Mouse (Mus musculus) small intestine, adult 2 months (tissue): ENCODE results near the gene Sdk2. TPM values are rescaled to one million over a fixed set of nuclear protein-coding genes. Genes with fewer than 3 reads are reported as not detected.

ENCODE experiments used
- H3K27ac ChIP-seq: fragments of 200-500 bp; 2 replicates; pipeline ENCODE4 v1.5.1; 2012; ENCODE audit warnings: low read depth, low read length, control low read depth, inconsistent platforms; ENCODE audit not compliant: insufficient read depth
- H3K27me3 ChIP-seq: fragments of 200-500 bp; 2 replicates; pipeline ENCODE4 v1.6.1; 2012; ENCODE audit warnings: mild to moderate bottlenecking, moderate library complexity, low read length, inconsistent platforms; ENCODE audit not compliant: control insufficient read depth, insufficient read depth
- H3K36me3 ChIP-seq: fragments of 200-500 bp; 2 replicates; pipeline ENCODE4 v1.6.1; 2012; ENCODE audit warnings: mild to moderate bottlenecking, low read length, control low read depth, inconsistent platforms; ENCODE audit not compliant: control insufficient read depth, insufficient read depth
- H3K4me1 ChIP-seq: fragments of 200-500 bp; 2 replicates; pipeline ENCODE4 v1.6.1; 2012; ENCODE audit warnings: low read length, inconsistent platforms, mixed read lengths; ENCODE audit not compliant: control insufficient read depth, insufficient read depth, insufficient read length
- H3K4me3 ChIP-seq: fragments of 200-500 bp; 2 replicates; pipeline ENCODE4 v1.5.1; 2012; ENCODE audit warnings: low read depth, mild to moderate bottlenecking, control low read depth, inconsistent platforms, low read length, moderate library complexity
- CTCF ChIP-seq: fragments of 200-500 bp; IDR thresholded peaks from 2 replicates; pipeline ENCODE4 v1.5.1; 2012; ENCODE audit warnings: low read depth, mild to moderate bottlenecking, control low read depth, inconsistent platforms, low read length, moderate library complexity, mixed read lengths; ENCODE audit not compliant: insufficient replicate concordance, insufficient read length; ENCODE audit errors: extremely low read depth
- POLR2A ChIP-seq: fragments of 200-500 bp; IDR thresholded peaks from 2 replicates; pipeline ENCODE4 v1.6.1; 2012; ENCODE audit warnings: low read depth, mild to moderate bottlenecking, control low read depth, inconsistent platforms, low read length, moderate library complexity
- WGBS: fragments of 180-500 bp; shearing (Covaris S2); methylation state at CpG from one replicate; pipeline ENCODE4 v1.1.7; 2018; 5-methylcytosine and 5-hydroxymethylcytosine counted together
- polyA plus RNA-seq: library from polyadenylated mRNA; depleted of rRNA; stranded (reverse); fragments of >200 nt; gene quantifications from 2 replicates; pipeline ENCODE4 v1.2.3, GENCODE M21; 2012

Gene Sdk2
- polyA plus RNA-seq, 1 experiment = 0.81 TPM

DNA sequence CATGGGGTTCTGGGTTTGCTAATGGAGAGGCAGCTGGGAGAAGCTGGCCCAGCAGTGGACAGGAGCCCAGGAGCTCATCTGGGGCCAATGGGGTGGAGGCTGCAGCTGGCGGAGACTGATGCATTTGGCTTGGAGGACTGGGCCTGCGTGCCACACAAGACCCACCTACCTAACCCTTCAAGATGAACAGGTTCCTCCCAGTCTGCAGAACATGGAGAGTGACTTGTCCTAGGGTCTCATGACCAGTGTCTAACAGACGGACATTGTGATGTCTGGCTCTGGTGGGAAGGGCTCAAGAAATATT lies 91.2 kb downstream of the Sdk2 start:
- no peaks in the 10 kb centered on the region for H3K36me3 ChIP-seq
- no peak for TF ChIP-seq CTCF
- TF ChIP-seq POLR2A = no peak
- no peaks in the 10 kb centered on the region; the same call in 1 of the 2 replicates for H3K4me1 ChIP-seq
- no peak overlapping the region for H3K4me3 ChIP-seq
- H3K27me3 ChIP-seq = no peaks in the 10 kb centered on the region
- 69% methylated on average over 3 of the region's 3 CpGs for WGBS
- H3K27ac ChIP-seq = no peak overlapping the region

DNA sequence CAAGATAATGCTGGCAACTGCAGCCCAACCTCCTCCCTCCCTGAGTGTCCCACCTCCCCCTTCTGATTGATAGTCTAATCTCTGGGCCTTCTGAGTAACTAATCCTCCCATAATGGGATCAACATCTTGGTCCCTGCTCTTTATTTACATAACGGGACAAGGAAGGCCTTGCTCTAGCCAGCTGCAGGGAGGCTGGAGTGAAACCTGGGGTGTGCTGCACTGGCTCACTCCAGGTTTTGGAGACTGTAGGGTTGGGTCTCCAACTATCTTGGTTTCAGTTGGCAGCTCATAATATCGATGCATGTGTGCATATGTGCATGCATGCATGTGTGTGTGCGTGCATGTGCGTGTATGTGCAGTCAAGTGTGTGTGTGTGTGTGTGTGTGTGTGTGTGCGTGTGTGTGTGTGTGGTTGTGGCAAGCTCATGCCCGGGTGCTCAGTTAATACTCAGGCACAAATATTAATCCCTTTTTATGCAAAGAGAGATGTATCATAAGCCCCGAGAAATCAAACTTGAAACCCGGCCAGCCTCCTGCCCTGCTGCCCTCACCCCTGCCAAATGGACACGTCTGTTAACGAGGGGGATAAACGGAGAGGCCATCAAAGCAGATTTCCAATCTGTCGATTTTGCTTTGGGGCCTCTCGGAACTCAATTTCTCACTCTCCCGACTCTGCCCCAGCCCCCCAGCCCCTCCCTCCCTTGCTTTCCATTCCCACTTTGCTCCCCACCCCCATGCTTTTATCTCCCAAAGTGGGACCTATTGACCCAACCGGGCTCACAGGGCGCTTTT lies 91.8 kb downstream of the Sdk2 start:
- Histone ChIP-seq H3K4me3 (no peak overlapping the region), H3K27ac (no peak overlapping the region), H3K27me3 (no peaks in the 10 kb centered on the region), H3K36me3 (no peaks in the 10 kb centered on the region), H3K4me1 (no peaks in the 10 kb centered on the region; the same call in 1 of the 2 replicates)
- 56% methylated on average over 16 of the region's 16 CpGs for WGBS
- TF ChIP-seq POLR2A (no peak), CTCF (no peak)

DNA sequence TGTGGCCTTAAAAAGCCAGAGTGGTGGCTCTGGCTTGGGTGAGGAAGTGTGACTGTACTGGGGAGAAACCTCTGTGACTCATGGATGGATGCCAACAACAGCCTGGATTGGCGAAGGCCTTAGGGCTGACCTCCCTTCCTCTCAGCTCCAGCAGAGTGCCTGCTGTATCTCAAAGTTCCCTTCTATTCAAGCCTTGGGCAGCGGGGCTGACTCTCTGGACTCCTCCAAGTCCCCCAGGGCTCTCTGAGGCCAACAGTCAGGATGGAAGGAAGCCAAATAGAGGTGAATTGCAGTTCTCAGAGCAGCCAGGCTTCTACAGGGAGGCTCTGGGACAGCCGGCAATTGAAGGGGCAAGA lies 94.4 kb downstream of the Sdk2 start:
- no peak overlapping the region for H3K27ac ChIP-seq
- H3K4me3 ChIP-seq = no peak overlapping the region
- H3K27me3 ChIP-seq = no peaks in the 10 kb centered on the region
- WGBS = 60% methylated on average over 3 of the region's 3 CpGs
- no peaks in the 10 kb centered on the region; the same call in 1 of the 2 replicates for H3K4me1 ChIP-seq
- no peaks in the 10 kb centered on the region for H3K36me3 ChIP-seq
- TF ChIP-seq POLR2A (no peak), CTCF (no peak)

DNA sequence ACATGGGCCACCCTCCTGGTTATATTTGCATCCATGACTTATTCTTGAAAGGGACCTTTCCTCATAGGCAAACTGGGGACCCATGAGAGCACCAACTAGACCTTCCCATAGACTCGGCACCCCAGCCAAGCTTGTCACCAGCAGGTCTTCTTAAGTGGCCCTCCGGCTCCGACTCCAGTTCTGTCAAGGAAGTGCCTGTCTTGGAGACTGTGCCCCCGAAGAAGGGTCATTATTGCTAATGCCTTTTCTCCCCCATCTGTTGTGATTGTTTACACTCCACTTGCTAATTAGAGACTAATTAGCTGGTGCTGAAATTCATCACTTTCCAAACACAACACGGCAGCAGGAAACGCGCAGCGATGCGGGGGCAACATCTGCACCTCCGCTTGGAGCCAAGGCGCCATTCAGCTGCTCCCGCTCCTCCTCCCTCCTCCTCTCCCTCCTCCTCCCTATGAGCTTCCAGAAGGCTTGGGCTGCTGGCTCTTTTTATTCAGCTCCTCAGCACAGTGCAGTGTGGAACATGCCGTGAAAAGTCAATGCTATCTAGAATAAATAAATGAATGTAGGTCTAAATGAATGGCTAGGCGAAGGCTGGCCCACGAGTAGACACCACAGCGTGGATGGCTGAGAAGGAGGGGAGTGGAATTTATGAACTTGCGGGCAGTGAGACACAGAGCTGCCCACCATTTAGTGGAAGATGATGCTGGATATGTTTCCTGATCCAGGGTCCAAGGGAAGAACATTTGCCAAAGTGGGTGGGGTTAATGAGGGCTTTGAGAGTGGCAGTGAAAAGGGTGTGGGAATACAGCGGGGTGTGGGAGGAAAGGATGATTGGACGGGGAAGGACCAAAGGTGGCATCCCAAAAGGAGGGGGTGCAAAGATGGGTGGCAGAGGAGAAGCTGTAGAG lies 95.0 kb downstream of the Sdk2 start:
- no peak overlapping the region for H3K4me3 ChIP-seq
- 79% methylated on average over 19 of the region's 19 CpGs for WGBS
- no peaks in the 10 kb centered on the region for H3K27me3 ChIP-seq
- H3K4me1 ChIP-seq = no peaks in the 10 kb centered on the region; the same call in 1 of the 2 replicates
- H3K36me3 ChIP-seq = no peaks in the 10 kb centered on the region
- H3K27ac ChIP-seq = no peak overlapping the region
- TF ChIP-seq CTCF = no peak
- no peak for TF ChIP-seq POLR2A

DNA sequence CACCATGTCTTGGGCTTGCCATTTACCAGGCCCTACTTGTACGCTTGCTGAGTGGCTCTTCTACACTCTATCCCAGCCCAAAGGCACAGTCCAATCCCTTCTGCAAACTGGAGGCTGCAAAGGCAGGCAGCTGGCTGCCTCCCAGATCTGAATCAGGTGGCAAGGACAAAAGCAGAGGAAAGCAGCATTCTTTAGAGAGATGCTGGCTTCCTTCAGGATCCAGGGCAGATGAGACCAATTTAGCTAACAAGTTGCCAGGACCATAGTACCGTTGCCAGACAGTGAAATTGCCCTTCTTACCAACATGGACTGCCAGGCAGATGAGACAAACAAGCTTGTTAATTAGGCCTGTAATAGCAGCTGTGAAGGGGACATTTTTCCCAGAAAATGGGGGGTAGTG lies 96.8 kb downstream of the Sdk2 start:
- Histone ChIP-seq H3K4me1 (no peaks in the 10 kb centered on the region; the same call in 1 of the 2 replicates), H3K27me3 (no peaks in the 10 kb centered on the region), H3K4me3 (no peak overlapping the region), H3K36me3 (no peaks in the 10 kb centered on the region), H3K27ac (no peak overlapping the region)
- TF ChIP-seq CTCF = no peak
- TF ChIP-seq POLR2A = no peak
- WGBS = 84% methylated on average over 2 of the region's 2 CpGs

DNA sequence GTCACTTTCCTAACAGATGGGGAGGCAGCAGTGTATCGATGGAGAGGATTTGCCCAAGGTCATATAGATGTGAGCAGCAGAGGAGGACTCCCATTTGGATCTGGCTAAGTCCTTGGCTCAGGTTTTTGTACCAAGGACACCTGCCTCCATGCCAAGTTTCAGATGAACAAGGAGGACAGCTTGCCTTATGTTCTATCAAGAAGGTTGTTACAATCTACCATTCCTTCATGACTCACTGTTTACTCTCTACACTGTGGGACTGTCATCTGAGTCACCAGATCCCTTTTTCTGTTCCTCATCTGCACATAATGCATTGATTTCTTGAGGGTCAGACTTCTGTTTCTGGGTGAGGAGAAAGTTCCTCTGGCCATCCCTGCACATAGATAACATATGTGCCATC lies 101.6 kb downstream of the Sdk2 start:
- 89% methylated on average over 1 of the region's 1 CpGs for WGBS
- no peaks in the 10 kb centered on the region for H3K36me3 ChIP-seq
- no peak overlapping the region for H3K27ac ChIP-seq
- TF ChIP-seq POLR2A (no peak), CTCF (no peak)
- H3K4me1 ChIP-seq = no peaks in the 10 kb centered on the region
- H3K27me3 ChIP-seq = no peaks in the 10 kb centered on the region
- H3K4me3 ChIP-seq = no peak overlapping the region

DNA sequence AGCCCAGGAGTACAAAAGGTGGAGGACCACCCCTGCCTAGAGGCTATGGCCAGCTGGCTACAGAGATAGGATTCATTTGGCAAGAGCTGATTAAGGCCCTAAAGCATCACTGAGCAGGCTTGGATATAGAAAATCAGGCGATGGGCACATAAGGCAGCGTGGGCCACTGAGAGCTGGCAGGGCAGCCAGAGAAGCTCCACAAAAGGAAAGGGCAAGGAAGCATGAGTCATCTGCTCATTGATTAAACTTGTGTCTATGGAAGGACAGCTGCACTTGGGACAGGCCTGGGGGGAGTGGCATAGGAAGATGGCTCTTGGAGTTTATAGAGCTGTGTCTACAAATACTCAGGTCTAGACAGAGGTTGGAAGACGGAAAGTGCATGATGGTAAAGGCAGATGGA lies 104.1 kb downstream of the Sdk2 start:
- Histone ChIP-seq H3K27me3 (no peaks in the 10 kb centered on the region), H3K27ac (no peak overlapping the region), H3K4me1 (no peaks in the 10 kb centered on the region), H3K36me3 (no peaks in the 10 kb centered on the region), H3K4me3 (no peak overlapping the region)
- WGBS = 89% methylated on average over 3 of the region's 3 CpGs
- no peak for TF ChIP-seq POLR2A
- TF ChIP-seq CTCF = no peak
